Mouse (Mus musculus) bone marrow, adult 2 months (tissue): ENCODE results near the gene Arhgef28.

Experiments
- CTCF ChIP-seq: fragments of 200-500 bp; IDR thresholded peaks from 2 replicates; pipeline ENCODE4 v1.5.1; 2011; ENCODE audit warnings: low read length, control low read depth; ENCODE audit not compliant: control insufficient read depth, insufficient read depth
- POLR2A ChIP-seq: fragments of 200-500 bp; IDR thresholded peaks from 2 replicates; pipeline ENCODE4 v1.6.1; 2011; ENCODE audit warnings: low read depth, mild to moderate bottlenecking, control low read depth, low read length, borderline replicate concordance; ENCODE audit not compliant: control insufficient read depth

DNA sequence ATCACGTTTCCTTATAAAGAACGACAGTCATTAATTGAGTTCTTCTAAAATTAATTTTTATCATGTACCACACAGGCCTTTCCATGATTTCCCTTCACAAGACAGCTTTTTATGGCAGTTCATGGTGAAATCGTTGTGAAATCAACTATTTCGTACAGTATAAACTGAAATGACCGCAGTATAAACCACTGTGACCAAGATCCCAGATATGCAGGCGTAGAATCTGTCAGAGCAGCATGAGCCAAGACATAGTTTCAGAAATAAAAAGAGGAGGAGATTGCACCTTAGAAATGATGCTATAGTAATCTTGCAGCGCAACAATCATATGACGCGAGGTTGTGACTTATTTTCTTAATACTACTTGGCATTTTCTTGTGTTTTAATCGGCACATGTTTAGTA, 63.2 kb downstream of the Arhgef28 start:
- TF ChIP-seq POLR2A = no peak
- no peak for TF ChIP-seq CTCF
